Mouse (Mus musculus): Measurements from ENCODE around the gene Eif1ax. TPM values are rescaled to one million over a fixed set of nuclear protein-coding genes. Genes with fewer than 3 reads are reported as not detected.

Eif1ax gene
- total RNA-seq (2023): 10 to 100 TPM; 33.8 to 37.1 TPM

GRCm38 (mm10) chrX:159371831-159372752 lies at the start of gene Eif1ax:
Gene Eif1ax, plus strand, starts transcription at chrX:159372178.

GRCm38 (mm10) chrX:159414130-159414828 lies 42.3 kb downstream of the Eif1ax start, which contains the start of gene Map7d2:
Gene Map7d2, plus strand, starts transcription at chrX:159414572.

Other genes with a start within 250 kb of the Eif1ax start
- gene Rps6ka3, start 161.9 kb upstream of the Eif1ax start, total RNA-seq (2023): 10 to 100 TPM; 58.6 to 64.5 TPM
- gene Map7d2, start 42.4 kb downstream of the Eif1ax start, total RNA-seq (2023): not detected
- 10 to 100 TPM; 15.4 to 16.2 TPM for gene Bclaf3, start 154.5 kb downstream of the Eif1ax start, total RNA-seq (2023)

All from neutrophil, adult 59 days (primary cell).